Mouse (Mus musculus) CH12.LX (cell line): Measurements from ENCODE around the gene Rgs3.

Experiments used
- CTCF ChIP-seq, 2 experiments: IDR thresholded peaks in 1 of 2; conservative IDR thresholded peaks in 1 of 2; 2 replicates each; pipeline ENCODE4 v1.5.1; 2011 to 2012; ENCODE audit warnings: low read depth in 2 of 2, low read length in 2 of 2, improper control_type of control experiment in 1 of 2, inconsistent platforms in 1 of 2, mild to moderate bottlenecking in 1 of 2, moderate library complexity in 1 of 2
- ELF1 ChIP-seq: IDR thresholded peaks from 2 replicates; pipeline ENCODE4 v1.6.1; 2014; ENCODE audit warnings: low read depth, mild to moderate bottlenecking, inconsistent platforms, low read length, improper control_type of control experiment
- HCFC1 ChIP-seq: IDR thresholded peaks from 2 replicates; pipeline ENCODE4 v1.6.1; 2012; ENCODE audit warnings: low read depth, mild to moderate bottlenecking, inconsistent platforms, low read length, improper control_type of control experiment
- POLR2A ChIP-seq: IDR thresholded peaks from 2 replicates; pipeline ENCODE4 v1.6.1; 2011; ENCODE audit warnings: low read depth, mild to moderate bottlenecking, improper control_type of control experiment, low read length
- POLR2AphosphoS2 ChIP-seq: IDR thresholded peaks from 2 replicates; pipeline ENCODE4 v1.6.1; 2011; ENCODE audit warnings: low read depth, low read length, improper control_type of control experiment
- SIN3A ChIP-seq: IDR thresholded peaks from 2 replicates; pipeline ENCODE4 v1.6.1; 2012; ENCODE audit warnings: low read length, improper control_type of control experiment, inconsistent platforms
- TCF12 ChIP-seq: IDR thresholded peaks from 2 replicates; pipeline ENCODE4 v1.6.1; 2014; ENCODE audit warnings: low read depth, mild to moderate bottlenecking, inconsistent platforms, low read length, improper control_type of control experiment
- ZNF384 ChIP-seq: IDR thresholded peaks from 2 replicates; pipeline ENCODE4 v1.6.1; 2012; ENCODE audit warnings: low read depth, low read length, improper control_type of control experiment, inconsistent platforms

GRCm38 (mm10) chr4:62708994-62709393 lies 149.3 kb downstream of the Rgs3 start:
- TF ChIP-seq POLR2A (no peak), ELF1 (no peak), CTCF (conservative IDR thresholded peaks at IDR 0.05 in 1 of 2, IDR thresholded peaks at IDR 0.05 in 1 of 2; ENCODE audit: low read depth in 2 of 2, low read length in 2 of 2) (no peak), POLR2AphosphoS2 (no peak), HCFC1 (no peak), TCF12 (no peak), SIN3A (no peak), ZNF384 (no peak)
